Mouse (Mus musculus) CD4-positive, CD25-positive, alpha-beta regulatory T cell, adult 4 months (primary cell): Measurements from ENCODE around the gene 1700057G04Rik. TPM values are rescaled to one million over a fixed set of nuclear protein-coding genes. Genes with fewer than 3 reads are reported as not detected.
"Not testable (repeated sequence)": the region's sequence is repeated elsewhere in the genome, so short reads cannot be mapped to it uniquely, and the experiment has no call there.

Source experiments
- ATAC-seq: one replicate; pipeline ENCODE4 v1.8.0; 2017
- polyA plus RNA-seq, 2 experiments: library from polyadenylated mRNA; unstranded; fragments of 100-300 nt; shearing (Covaris generic); gene quantifications; one replicate each; pipeline ENCODE4 v1.2.1; 2017

The 1700057G04Rik gene
- polyA plus RNA-seq, 2 experiments from 2014 or later: not detected

DNA sequence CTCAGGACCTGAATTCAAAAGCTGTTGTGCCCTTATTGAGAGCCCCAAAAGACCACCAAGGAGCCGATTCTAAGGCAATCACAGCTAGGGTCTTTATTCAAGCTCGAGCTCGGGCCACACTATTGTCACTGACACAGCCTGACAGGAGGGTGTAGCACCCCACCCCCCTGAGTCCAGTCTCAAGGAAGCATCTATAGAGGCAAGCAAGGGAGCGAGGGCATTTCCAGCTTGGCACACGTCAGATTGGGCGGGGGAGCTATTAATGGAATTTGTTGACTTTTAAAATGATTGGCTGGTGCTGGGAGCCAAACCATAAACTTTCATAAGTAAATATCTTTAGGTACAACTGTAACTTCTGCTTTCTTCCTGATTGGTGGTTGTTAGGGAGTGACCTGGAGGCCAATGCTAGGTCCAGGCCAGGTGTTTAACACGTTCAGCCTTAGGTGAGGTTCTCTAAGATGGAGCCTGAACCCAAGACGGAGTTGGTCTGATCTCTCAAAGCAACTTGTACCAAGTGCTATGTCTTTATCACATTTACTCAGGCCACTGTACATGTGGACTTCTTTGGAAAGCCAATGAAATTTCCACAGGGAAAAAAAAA is 3.5 kb upstream of the 1700057G04Rik start:
- ATAC-seq: no peak

DNA sequence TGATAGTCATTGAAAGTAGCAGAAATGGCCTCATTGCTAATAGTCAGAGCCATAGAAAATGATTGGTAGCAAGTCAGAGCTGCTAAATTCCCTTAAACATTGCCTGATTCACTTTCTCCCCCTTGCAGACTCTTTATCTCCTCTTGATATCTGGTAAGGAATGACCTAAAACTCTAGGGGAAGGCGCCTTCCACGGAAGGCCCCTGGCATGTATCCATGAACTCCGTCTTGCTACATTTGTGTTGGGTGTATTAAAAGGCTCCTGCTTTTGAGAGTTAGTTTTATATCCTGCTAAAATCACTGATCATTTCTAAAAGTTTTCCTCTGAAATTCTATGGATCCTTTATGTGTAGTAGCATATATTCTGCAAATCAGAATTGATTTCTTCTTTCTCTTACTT is 7.6 kb downstream of the 1700057G04Rik start:
- no peak for ATAC-seq

DNA sequence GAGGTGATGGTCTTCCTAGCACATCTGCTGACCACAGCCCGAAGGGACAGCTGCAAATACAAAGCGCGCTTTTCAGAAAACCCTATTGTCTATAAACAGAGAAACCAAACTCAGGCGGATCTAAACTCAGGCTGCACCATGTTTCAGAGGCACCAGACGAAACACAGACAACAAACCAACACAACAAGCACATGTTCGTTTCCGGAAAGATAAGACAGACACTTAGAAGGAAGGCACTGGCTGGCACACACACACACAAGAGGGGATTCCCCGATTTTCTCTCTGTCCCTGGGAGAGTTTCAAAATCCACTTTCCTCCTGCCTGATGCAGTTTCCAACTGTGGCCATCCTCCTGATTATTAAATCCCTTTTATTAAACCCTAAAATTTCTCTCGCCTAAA is 16.8 kb downstream of the 1700057G04Rik start:
- not testable (repeated sequence) for ATAC-seq

DNA sequence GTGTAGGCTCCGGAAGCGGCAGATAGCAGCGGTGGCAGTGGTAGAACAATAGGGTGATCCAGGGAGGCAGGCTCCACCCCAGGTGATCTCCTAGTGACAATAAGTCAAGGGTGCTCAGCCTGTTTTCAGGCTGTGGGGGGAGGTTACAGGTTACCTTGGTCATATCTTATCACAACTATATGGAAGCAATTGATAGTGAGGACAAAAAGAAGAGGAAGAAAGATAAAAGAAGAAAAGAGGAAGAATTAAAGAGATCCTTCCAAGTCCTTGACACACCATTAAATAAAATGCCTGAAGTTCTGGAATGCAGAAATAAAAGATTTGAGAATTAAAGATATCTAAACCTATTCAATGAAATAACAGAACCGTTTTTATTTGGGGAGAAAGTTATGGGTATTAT is 17.6 kb downstream of the 1700057G04Rik start:
- ATAC-seq: no peak

DNA sequence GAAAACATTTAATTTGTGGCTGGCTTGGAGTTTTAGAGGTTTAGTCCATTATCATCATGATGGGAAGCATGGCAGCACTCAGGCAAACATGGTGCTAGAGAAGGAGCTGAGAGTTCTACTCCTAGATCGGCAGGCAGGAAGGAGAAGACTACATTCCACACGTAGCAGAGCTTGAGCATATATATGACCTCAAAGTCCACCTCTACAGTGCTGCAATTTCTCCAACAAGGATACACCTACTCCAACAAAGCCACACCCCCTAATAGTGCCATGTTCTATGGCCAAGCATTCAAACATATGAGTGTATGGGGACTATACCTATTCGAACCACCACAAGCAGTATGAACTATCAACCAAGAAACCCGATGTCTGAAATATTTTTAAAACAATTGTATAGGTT is 22.2 kb downstream of the 1700057G04Rik start:
- ATAC-seq: no peak

DNA sequence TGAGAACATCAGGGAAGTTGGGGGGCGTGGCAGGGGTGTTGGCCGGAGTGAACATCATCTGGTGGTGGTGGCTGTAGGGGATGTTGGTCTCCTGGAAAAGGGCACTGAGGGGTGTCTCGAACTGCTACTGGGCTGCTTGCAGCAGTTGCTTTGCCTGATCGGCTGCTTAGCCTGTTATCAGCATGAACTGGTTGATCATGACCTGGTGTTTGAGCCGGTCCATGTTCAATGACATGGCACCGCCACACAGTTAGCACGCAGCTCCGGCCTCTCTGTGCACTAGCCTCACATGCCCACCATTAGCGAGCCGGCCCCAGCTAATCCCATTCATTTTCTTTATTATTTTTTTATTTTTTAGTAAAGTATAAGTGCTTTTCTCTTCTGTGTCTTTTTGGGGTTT is 25.7 kb downstream of the 1700057G04Rik start:
- ATAC-seq: no peak

DNA sequence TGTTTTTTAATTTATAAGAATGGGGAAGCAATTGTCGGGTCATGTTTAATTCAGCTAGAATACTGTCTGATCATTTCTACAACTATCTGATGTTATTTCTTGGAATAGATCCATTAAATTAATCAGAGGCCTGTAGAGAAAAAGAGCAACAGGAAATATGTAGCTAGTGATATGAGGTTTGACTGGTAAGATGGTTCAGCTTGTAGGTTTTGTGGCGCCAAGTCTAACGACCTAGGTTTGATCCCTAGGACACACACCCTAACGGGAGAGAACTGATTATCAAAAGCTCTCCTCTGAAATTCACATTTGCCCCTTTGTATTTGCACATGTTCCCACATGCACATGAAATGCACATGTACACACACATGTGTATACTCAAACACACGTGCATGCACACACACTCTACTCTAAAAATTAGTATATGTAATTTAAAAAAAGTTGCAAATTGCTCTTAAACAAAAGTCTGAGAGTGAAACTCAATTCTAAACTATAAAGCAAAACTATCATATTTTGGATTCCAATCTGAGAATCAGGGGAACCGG is 26.2 kb downstream of the 1700057G04Rik start:
- ATAC-seq: no peak

DNA sequence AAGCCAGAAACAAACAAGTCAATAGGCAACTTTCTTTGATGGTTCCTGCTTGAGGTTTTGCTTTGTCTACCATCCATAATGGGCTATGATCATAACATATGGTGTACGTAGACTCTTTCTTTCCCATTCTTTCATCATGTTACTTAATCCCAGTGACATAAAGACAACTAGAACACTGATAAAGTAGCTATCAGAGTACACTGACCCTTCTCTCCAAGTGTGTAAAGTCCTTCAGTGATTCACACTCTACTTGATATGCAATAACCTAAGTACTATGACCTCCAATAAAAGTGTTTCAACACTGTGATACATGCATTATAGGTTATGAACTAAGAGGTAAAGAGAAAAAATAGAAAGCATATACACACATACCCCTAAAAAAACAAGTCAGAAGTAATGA is 27.9 kb downstream of the 1700057G04Rik start:
- no peak for ATAC-seq

DNA sequence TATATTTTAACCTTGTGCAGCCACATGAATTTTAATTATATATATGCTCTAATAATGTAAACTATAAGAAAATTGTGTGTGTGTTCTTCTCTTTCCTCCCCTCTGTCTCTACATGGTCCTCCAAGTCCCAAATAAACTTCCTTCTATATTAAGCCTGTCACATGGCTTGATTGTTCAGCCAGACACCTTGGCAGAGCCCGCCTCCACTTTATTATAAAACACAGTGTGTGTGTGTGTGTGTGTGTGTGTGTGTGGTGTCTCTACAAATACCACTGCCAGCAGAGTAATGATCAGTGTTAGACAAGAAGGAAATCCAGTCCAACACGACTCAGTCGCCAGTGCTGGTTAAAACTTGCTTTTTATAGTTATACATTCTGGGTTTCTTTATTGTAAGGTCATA is 28.5 kb downstream of the 1700057G04Rik start:
- no peak for ATAC-seq

DNA sequence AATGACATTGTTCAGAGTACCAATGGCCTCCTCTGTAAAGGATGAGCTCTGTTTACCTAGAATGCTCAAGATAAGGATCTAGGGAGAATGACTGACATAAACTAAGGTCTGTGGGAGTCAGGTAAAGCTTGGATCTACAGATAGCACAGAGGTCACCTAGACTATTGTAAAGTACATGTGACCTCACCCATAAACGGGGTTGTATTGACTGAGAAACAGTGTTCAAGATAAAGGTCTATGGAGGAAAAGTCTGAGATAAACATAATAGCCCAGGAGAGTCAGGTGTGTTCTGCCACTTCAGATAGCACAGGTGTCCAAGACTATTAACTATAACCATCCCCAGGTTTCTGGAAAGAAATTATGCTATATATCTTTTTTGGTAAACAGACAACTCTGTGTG is 29.8 kb downstream of the 1700057G04Rik start:
- ATAC-seq: no peak

DNA sequence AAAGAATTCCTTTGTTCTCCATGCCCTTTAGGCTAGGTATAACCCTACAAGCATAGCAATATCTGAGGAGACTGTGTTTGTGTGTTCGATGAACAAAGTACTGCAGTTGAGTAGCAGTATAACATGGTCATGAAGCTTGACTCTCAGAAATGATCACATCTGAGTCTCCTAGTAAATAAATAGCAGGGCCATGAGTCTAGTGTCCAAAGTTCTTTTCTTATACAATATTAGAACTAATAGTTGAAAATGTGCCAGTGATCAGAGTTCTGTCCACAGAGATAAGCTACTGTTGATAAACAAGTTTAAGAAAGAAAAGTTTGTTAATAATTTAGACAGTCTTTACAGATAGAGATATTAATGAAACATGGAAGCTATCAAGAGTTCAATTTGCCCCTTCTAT is 42.7 kb downstream of the 1700057G04Rik start:
- ATAC-seq: no peak

DNA sequence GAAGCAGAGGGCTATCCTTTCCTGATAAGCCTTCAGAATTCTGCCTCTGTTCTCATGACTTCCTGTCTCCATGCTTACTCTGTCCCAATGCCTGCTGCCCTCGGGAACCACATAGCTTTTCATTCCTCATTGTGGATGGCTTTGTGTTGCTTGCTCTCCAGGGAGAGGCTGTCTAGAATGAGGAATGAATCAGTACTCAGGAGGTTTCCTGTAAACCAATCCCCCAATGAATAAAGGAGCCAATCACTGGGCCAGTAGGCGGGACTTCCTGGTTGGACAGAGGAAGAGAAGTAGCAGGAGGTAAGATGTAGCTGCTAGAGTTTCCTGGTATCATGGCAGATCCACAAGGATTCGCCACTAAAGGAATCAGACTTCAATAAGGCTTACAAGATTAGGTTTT is 44.1 kb downstream of the 1700057G04Rik start:
- ATAC-seq: no peak

DNA sequence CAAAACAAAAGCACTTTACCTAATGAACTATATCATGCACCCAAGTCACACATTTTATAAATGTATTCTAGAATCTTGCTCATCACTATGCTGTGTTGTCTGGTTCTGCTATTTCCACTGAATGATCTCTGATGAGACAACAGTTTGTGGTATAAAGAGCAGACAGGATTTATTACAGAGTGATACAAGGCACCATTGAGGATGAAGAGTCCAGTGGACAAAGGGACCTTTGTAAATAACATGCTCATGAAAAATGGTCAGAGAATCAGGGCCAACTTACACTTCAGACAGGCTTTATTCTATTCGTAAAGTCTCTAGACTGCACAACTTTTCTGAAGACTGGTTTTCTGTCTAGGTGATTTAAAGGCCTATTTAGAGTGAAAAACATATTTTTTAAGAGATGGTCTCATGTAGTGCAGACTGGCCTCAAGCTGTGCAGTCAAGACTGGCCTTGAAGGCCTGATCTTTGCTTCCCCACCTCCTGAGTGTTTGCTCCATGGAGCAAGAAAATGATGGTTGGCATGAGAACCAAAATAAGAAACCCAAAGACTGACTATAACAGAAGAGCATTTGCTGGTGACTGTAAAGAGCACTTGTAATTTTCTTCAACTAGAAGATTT is 51.6 kb downstream of the 1700057G04Rik start:
- no peak for ATAC-seq

DNA sequence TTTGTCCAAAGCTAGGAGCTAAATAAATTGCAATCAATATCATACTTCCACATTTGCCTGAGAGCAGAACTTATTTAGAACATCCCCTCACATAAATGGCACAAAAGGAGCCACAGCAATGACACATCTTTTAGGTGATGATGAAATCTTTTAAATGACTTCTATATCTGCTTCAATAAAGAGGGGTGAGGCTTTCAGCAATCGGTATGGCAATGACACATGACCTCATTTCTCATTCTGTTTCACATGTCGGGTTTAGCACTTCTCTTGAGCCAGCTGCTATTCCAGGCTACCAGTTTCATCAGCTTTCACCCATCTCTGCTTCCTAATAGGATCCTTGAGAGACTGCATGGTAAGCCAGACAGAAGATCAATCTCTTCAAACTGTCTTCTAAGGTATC is 54.3 kb downstream of the 1700057G04Rik start:
- no peak for ATAC-seq

DNA sequence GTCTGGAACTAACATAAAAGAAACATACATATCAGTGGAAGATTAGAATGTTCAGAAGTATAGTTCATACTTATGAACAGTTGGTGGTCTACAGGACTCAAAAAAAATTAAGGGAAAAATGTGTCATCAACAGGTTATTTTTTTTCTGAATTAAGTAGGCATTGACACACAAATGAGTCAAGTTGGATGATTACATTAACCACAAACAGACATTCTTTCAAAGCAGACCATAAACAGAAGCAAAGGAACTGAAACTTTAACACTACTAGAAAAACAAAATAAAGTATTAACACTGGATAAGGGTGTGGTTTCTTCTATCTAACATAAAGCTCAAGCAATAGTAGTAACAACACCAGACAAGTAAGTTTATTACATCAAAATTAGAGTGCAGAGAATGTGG is 59.7 kb downstream of the 1700057G04Rik start:
- ATAC-seq: no peak

DNA sequence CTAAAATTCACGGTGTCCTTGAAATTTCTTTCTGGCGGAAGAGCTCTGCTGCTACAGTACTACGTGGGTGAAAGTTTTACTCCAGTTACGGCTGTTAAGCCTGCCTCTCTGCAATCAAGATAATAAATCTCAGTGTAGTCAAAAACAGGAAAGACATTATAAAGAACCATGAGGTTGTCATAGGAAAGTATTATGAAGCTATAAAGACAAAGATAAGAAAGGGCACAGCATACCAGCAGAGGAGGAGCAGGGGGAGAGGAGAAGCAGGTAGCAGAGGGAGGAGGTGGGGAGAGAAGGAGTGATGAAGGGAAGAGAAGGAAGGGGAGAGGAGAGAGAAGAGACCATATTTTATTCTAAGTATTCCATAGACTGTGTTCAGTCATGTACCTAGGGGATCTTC is 64.7 kb downstream of the 1700057G04Rik start:
- no peak for ATAC-seq

DNA sequence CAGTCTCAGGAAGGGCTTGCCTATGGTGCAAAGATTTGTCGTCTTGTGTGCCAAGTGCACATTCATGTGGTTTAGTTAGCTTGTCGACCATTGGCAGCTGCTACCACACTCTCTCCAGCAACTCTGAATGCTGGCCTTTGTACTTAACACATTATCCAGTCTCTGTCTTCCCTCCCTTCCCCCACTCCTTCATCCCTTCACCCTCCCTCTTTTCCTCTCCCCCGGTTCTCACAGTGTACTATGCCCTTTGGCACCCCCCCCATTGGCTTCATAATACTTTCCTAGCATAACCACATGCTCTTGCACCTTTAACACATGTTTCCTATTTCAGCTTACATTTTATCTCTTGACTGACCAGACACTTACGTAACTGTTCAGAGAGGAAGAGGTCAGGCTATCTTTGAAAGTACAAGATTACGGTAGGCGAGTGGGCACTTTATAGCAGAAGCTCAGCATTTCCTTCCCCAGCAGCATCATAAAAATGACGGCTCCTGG is 65.6 kb downstream of the 1700057G04Rik start:
- ATAC-seq: no peak

DNA sequence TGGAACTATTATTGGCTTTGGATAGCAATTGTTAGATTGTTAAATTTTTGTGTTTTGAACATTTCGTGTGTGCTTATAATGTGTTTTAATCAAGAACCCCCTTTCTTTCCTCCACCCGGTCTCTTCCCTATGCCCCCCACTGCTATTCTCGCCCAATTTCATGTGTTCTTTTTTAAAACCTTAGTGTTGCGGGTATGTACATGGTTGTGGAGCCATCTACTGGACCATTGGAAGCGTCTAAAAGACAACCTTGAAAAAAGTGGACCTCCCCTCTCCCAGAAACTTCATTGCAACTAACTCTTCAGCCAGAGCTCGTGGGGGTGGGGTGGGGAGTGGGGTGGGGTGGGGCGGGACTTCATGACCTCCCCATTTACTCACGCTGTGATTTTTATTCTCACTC is 66.2 kb downstream of the 1700057G04Rik start:
- ATAC-seq: no peak

DNA sequence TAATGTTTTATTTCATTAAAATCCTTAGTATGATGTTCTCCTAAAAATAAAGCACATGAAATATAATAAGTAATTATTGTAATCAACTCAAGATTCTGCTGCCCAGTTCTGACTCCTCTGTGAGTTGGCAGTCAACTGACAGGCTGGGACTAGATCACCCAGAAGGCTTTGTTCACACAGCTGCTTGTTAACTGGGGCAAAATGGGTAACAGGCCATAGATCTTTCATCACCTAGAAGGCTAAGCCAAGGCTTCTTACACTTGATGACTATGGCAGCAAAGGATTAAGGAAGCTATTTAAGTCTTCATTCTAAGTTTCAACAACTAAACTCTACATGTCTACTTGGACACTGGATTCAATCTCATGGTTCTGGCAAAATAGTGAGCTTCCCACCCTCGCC is 68.8 kb downstream of the 1700057G04Rik start:
- ATAC-seq: no peak

DNA sequence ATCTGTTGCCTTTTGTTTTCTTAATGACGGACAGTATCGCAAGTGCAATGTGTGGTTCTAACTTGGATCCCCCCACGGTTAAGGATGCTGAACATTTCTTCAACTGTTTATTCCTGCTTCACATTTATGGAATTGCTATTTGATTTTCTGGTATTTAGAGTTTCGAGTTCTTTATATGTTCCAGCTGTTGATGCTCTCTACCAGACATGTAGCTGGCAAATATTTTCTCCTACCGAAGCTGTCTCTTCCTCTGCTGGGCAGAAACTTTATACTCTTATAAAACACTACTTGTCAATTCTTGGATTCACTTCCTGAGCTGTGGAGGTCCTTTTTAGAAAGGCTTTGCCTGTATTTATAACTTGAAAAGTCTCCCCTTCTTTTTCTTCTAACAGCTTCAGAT is 70.1 kb downstream of the 1700057G04Rik start:
- ATAC-seq: no peak

DNA sequence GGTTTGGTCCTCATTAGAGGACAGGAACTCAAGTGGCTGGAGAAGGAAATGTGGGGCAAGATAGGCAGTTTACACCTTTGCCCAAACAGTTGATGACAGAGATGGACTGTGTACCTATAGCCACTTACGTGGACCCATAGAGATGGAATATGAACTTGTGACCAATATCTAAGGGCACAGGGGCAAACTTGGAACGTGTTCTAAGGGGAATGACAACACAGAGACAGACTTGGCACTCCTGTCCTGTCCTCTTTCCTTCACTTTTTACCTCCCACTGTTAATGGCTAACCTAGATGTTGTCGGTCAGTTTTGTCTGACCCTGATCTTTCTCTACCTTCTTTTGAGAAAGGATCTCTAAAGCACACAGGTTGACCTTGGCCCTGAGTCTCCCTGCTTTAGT is 74.2 kb downstream of the 1700057G04Rik start:
- no peak for ATAC-seq

DNA sequence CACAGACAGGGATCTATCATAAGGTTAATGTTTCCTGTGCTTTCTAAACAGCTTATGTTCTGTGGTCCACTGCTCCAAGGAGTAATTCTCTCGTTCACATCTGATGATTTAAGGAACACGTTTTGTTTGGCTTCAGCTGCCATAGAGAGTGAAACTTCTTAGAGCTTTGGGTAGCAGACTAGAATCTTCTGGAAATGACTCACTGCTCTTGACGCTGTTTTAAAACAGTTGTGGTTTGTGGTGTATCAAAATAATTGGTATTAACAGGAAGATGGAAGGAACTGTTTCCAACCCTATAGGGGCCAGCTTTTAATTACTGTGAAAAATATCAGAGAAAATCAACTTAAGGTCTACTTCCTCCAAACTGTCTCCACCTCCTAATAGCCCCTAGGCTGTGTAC is 75.2 kb downstream of the 1700057G04Rik start:
- peak; percentile 86 for ATAC-seq

DNA sequence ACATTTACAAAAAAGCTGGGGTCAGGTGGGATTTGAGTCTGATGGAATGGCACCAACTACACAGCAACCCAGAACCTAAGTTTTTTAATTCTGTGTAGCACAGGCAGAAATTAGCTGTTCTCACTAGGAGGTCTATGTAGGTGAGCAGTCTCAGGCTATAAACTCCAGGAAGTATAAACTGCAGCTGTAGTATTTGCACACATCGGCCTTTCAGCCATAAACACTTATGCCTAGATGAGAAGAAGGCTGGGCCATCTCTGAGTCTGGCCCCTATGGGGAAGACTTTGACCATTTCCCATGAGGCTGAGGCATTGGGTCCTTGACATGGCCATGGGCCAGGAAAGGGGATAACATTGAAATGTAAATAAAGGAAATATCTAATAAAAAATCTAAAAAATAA is 76.7 kb downstream of the 1700057G04Rik start:
- ATAC-seq: no peak

DNA sequence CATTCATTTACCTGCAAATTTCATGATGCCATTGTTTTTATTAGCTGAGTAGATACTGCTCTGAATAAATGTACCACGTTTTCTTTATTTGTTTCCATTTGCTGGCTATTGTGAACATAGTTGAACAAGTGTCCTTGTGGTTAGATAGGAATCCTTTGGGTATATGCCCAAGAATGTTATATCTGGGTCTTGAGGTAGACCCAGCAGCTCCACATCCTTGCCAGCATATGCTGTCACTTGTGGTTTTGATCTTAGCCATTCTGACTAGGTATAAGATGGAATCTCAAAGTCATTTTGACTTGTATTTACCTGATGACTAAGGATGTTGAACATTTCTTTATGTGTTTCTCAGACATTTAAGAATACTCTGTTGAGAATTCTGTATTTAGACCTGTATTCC is 77.7 kb downstream of the 1700057G04Rik start:
- ATAC-seq: no peak

DNA sequence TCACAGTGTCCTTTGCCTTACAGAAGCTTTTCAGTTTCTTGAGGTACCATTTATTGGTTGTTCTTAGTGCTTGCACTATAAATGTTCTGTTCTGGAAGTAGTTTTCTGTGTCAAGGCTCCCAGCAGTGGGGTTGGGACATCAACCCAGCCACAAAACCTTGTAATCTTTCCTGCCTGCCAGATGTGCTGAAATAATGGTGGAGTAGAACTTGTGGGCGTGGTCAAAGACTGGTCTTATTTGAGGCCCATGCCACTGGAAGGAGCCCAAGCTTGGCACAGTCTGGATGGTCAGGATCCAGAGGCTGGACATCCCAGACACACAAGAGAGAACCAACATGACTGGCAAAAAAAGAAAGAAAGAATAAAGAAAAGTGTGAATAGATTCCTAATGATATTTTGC is 78.2 kb downstream of the 1700057G04Rik start:
- no peak for ATAC-seq
